Mouse (Mus musculus) heart, embryonic 11.5 days (tissue): ENCODE data around the gene Wdr61. TPM values are rescaled to one million over a fixed set of nuclear protein-coding genes. Genes with fewer than 3 reads are reported as not detected.

Source experiments
- ATAC-seq: fragments of 200-750 bp; cut with Nextera tagmentation; replicated peaks from 2 replicates; pipeline ENCODE4 v1.8.0; 2017; ENCODE audit warnings: moderate library complexity; ENCODE audit not compliant: insufficient number of reproducible peaks, low FRiP score, low TSS enrichment
- H3K27ac ChIP-seq: fragments of 300-500 bp; sonication (generic); 2 replicates; pipeline ENCODE4 v1.5.1; 2014; ENCODE audit warnings: mild to moderate bottlenecking, low read depth, low read length
- H3K27me3 ChIP-seq: fragments of 300-500 bp; sonication (generic); 2 replicates; pipeline ENCODE4 v1.6.1; 2014; ENCODE audit warnings: mild to moderate bottlenecking, low read length, mixed read lengths; ENCODE audit not compliant: control insufficient read depth, insufficient read depth
- H3K36me3 ChIP-seq: fragments of 300-500 bp; sonication (generic); 2 replicates; pipeline ENCODE4 v1.6.1; 2014; ENCODE audit warnings: mild to moderate bottlenecking, low read length, moderate library complexity, mixed read lengths; ENCODE audit not compliant: control insufficient read depth, insufficient read depth
- H3K4me1 ChIP-seq: fragments of 300-500 bp; sonication (generic); 2 replicates; pipeline ENCODE4 v1.6.1; 2014; ENCODE audit warnings: low read length; ENCODE audit not compliant: control insufficient read depth, insufficient read depth
- H3K4me2 ChIP-seq: fragments of 300-500 bp; sonication (generic); 2 replicates; pipeline ENCODE4 v1.6.1; 2014; ENCODE audit warnings: mild to moderate bottlenecking, moderate library complexity
- H3K4me3 ChIP-seq: fragments of 300-500 bp; sonication (generic); 2 replicates; pipeline ENCODE4 v1.5.1; 2014; ENCODE audit warnings: low read depth, low read length
- H3K9ac ChIP-seq: fragments of 300-500 bp; sonication (generic); 2 replicates; pipeline ENCODE4 v1.6.1; 2014; ENCODE audit warnings: mild to moderate bottlenecking, low read depth, low read length, moderate library complexity
- H3K9me3 ChIP-seq: fragments of 300-500 bp; sonication (generic); replicated peaks from 2 replicates; pipeline ENCODE4 v1.6.1; 2016; ENCODE audit warnings: low read length; ENCODE audit not compliant: control insufficient read depth
- WGBS: fragments of 180-500 bp; shearing (Covaris S2); extraction: QIAGEN DNeasy Blood & Tissue Kit; methylation state at CpG from one replicate; pipeline ENCODE4 v1.1.7; 2014; ENCODE audit not compliant: insufficient replicate concordance; 5-methylcytosine and 5-hydroxymethylcytosine counted together
- polyA plus RNA-seq: library from polyadenylated mRNA; unstranded; fragments of >200 nt; fragmentation: Nextera tagmentation; extraction: Ambion mirVana; gene quantifications from 2 replicates; pipeline ENCODE4 v1.2.1, GENCODE M21; 2014

Gene Wdr61
- polyA plus RNA-seq, 1 experiment from 2014 or later = 124 TPM

DNA sequence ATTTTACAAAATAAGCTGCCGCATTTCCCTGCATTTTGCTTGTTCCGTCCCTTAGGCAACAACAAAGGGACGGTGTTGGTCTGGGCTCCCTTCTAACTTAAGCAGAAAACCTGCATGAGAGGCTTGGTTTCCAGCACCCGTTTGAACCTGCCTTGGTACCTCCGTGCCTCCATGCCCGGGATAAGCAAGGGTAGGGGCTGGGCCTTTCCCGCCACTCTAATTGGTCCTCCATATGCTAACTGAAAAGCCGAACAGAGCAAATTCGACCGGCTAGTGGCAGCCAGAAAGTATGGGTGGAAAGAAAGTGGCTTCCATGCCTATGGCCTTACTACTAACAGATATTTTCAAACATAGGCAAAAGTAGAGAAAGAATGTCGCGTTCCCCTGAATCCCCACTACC, 29.8 kb upstream of the Wdr61 start:
- no peak overlapping the region; the same call in 1 of the 2 replicates for H3K4me3 ChIP-seq
- H3K27me3 ChIP-seq = peaks cover 62% of the 10 kb centered on the region
- ATAC-seq = no peak
- H3K4me1 ChIP-seq = peaks cover 25% of the 10 kb centered on the region
- 19% methylated on average over 12 of the region's 12 CpGs for WGBS
- no peaks in the 10 kb centered on the region for H3K36me3 ChIP-seq
- peak overlapping the region; percentile 83 for H3K4me2 ChIP-seq
- H3K27ac ChIP-seq = no peak overlapping the region
- no peak overlapping the region for H3K9ac ChIP-seq
- H3K9me3 ChIP-seq = no peaks in the 10 kb centered on the region

DNA sequence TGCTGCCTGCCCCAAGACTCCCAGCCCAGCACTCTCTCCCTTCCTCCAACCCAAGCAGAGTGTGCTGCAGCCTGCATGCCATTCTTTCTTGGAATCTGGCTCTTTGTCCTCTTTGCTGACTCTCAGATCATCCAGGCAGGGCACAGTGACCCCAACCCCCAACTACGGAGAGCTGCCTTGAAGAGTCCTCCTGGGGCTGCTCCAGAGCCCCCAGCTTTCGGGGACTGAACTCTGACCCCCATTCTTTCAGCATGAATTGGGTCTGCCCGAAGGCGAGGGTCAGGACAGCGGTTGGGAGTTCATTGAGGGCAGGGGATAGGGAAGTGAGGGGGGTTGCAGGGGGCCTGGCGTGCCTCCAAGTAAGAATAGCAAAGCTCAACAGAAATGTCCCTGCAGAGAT, 25.3 kb upstream of the Wdr61 start:
- Histone ChIP-seq H3K36me3 (no peaks in the 10 kb centered on the region), H3K9ac (no peak overlapping the region), H3K4me2 (no peak overlapping the region), H3K9me3 (no peaks in the 10 kb centered on the region), H3K4me1 (peaks cover 11% of the 10 kb centered on the region), H3K4me3 (no peak overlapping the region), H3K27ac (no peak overlapping the region), H3K27me3 (peaks cover 30% of the 10 kb centered on the region)
- WGBS = 45% methylated on average over 6 of the region's 6 CpGs
- no peak for ATAC-seq

DNA sequence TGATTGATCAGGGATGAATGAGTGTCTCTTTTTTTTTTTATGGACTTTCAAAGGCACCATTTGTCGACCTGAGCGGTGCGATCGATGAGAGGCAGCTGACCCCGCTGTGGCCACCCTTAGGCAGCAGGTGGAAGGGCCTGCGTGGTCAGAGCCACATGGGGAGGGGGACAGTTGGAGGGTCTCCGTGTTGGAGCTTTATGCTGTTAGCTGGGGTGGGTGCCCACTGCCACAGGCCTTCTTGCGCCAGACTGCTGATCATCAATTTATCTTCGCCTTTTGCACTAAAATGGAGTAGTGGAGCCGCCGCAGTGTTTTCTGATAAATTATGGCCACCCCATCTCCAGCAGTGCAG, 18.6 kb upstream of the Wdr61 start:
- H3K9ac ChIP-seq = no peak overlapping the region

DNA sequence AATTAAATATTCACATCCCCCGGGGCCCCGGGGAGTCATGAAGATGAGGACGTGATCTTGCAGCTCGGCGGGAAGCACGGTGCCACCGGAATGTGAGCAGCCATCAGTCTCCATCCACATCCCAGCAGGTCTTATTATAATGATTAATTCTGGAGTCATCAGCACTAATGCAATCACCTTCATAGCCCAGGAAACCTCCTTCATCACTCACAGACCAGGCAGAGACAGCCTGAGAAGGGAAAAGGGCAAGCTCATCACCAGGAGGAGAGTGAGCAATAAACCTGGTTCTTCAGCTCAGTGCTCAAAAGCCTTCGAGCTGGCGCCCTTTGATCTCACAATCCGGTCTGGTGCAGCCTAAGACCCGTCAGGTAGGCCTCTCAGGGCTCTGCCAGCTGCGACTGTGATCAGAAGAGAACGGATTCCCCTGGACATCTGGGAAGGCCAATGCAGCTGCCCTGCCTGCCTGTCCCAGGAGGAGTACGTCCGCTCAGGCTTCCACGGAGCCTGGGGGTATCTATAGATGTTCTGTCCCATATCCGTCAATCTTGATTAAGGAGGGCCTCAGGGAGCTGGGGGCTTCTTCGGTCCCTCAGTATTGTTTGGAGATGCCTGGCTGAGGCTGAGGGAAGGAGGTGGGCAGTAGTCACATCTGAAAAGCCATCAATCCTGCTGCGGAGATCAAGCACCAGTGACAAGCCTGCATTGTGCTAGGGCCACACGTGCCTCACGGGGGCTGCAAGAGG, 18.1 kb upstream of the Wdr61 start:
- no peaks in the 10 kb centered on the region for H3K4me1 ChIP-seq
- ATAC-seq = no peak; the same call in 1 of the 2 replicates
- WGBS = 41% methylated on average over 21 of the region's 21 CpGs

More for the DNA sequence above, 18.6 kb upstream of the Wdr61 start:
- H3K4me3 ChIP-seq = no peak overlapping the region
- H3K27me3 ChIP-seq = peaks cover 2% of the 10 kb centered on the region; the same call in 1 of the 2 replicates
- H3K9me3 ChIP-seq = no peaks in the 10 kb centered on the region
- no peak for ATAC-seq
- H3K27ac ChIP-seq = no peak overlapping the region
- H3K36me3 ChIP-seq = no peaks in the 10 kb centered on the region
- no peaks in the 10 kb centered on the region for H3K4me1 ChIP-seq
- H3K4me2 ChIP-seq = no peak overlapping the region
- WGBS = 64% methylated on average over 11 of the region's 11 CpGs

DNA sequence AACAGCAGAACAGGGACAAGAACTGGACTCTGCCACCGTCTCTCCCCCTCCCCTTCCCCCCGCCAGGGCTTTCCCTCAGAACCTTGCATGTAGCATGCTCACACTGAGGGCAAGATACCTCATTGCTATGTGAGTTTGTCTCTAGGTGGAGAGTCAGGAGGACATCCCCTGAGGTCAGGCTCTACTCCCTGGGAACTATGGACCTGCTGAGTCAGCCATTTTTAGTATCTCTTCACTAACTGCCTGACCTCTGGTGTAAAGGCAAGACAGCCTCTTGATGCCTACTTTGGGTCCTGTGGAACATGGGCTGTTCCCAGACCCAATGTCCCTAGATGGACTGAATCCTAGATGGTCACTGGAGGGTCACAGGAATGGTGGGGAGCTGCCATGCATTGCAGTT, 17.4 kb upstream of the Wdr61 start:
- Histone ChIP-seq H3K9ac (no peak overlapping the region), H3K36me3 (no peaks in the 10 kb centered on the region), H3K9me3 (no peaks in the 10 kb centered on the region), H3K4me1 (no peaks in the 10 kb centered on the region), H3K4me2 (no peak overlapping the region), H3K27ac (no peak overlapping the region), H3K4me3 (no peak overlapping the region), H3K27me3 (peaks cover 2% of the 10 kb centered on the region; the same call in 1 of the 2 replicates)
- no peak for ATAC-seq
- 84% methylated on average over 2 of the region's 2 CpGs for WGBS

More for the DNA sequence above, 18.1 kb upstream of the Wdr61 start:
- Histone ChIP-seq H3K36me3 (no peaks in the 10 kb centered on the region), H3K4me2 (no peak overlapping the region), H3K4me3 (no peak overlapping the region), H3K27me3 (peaks cover 2% of the 10 kb centered on the region; the same call in 1 of the 2 replicates), H3K9ac (no peak overlapping the region), H3K27ac (no peak overlapping the region), H3K9me3 (no peaks in the 10 kb centered on the region)

DNA sequence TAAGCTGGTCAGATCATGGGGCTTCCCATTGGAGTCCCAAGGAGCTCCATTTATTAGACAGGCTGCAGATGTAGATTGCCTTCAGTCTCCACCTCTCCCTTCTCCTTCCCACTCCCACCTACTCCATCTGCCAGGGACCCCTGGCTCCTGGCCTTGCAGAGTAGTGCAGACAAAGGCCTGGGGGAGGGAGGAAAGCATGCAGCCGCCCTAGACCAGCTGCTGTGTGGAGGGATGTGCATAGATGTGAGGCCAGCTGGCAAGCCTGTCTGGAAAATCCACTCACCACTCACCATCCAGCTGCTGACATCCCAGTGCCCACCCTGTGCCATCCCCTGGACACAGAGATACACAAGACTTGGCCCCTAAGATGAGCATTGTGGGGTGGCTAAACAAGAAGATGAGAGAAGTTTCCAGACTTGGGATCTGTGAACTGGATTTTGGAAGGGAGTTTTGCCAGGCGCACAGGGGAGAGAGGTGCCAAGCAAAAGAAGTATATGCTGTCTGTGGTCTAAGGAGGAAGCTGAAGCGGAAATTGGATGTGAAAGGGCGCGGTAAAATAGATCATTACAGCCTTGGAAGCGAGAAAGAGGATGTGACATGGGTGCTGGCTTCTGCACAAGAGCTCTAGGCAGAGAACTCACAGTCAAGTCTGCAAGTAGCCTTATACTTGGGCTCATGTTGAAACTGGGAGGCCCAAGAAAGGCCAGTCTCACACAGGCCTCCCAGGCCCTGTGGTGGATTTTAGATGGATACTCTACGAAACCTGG, 16.1 kb upstream of the Wdr61 start:
- Histone ChIP-seq H3K4me2 (no peak overlapping the region), H3K4me3 (no peak overlapping the region), H3K9ac (no peak overlapping the region), H3K4me1 (no peaks in the 10 kb centered on the region), H3K27me3 (peaks cover 2% of the 10 kb centered on the region; the same call in 1 of the 2 replicates), H3K36me3 (no peaks in the 10 kb centered on the region), H3K27ac (no peak overlapping the region), H3K9me3 (no peaks in the 10 kb centered on the region)
- ATAC-seq = no peak
- 81% methylated on average over 7 of the region's 7 CpGs for WGBS

DNA sequence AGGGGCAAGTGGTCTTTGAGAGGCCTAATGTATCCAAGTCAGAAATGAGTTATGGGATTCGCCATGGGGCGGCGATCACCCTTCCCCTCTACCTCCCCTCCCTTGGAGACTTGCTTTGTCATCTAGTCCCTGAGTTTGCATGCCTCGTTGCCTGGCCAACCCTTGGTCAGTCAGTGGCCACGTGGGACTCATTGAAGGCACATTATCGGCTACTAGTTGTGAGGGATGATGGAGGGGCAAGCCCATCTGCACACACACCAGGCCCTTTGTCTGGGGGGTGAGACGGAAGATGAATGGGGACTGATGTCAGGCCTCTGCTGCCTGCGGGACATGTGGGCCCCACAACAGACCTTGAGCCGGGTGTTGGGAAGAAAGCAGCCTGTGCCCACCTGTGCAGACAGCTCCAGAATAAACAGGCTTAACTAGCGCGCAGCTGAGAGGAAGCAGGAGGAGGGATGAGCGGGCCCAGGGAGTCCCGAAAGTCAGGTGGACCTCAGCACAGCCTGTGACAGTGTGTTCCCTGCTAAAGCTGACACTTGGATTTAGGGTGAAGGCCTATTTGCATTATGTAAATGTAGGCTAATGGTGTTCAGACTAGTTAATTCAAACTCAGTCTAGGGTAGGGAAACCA, 11.5 kb upstream of the Wdr61 start:
- Histone ChIP-seq H3K4me1 (no peaks in the 10 kb centered on the region), H3K9ac (no peak overlapping the region), H3K9me3 (no peaks in the 10 kb centered on the region), H3K4me3 (no peak overlapping the region), H3K36me3 (no peaks in the 10 kb centered on the region), H3K4me2 (no peak overlapping the region), H3K27me3 (no peaks in the 10 kb centered on the region), H3K27ac (no peak overlapping the region)
- no peak for ATAC-seq
- WGBS = 68% methylated on average over 13 of the region's 13 CpGs

DNA sequence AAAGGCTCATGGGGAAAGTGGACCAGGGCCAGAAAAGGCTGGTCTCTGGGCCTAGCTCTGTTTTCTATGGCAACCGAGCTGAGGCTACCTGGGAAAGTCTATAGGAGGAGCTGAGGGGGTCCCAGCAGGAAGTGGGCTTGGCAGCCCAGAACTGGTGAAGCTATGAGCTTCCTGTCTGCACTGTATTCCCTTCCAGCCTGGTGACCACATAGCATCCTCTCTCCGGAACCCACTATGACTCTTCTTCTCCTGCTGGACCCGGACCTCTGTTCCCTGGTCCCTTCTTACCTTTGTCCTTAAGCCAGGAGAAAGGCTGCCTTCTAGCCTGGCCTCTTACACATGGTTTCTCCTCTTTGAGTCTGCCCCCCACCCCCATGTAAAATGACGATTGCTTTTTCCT, 9.6 kb upstream of the Wdr61 start:
- H3K27me3 ChIP-seq = no peaks in the 10 kb centered on the region; the same call in 1 of the 2 replicates
- H3K4me1 ChIP-seq = no peaks in the 10 kb centered on the region
- no peak overlapping the region for H3K4me3 ChIP-seq
- ATAC-seq = no peak
- H3K36me3 ChIP-seq = no peaks in the 10 kb centered on the region
- no peak overlapping the region for H3K27ac ChIP-seq
- 60% methylated on average over 4 of the region's 4 CpGs for WGBS
- H3K9ac ChIP-seq = no peak overlapping the region
- no peak overlapping the region for H3K4me2 ChIP-seq
- H3K9me3 ChIP-seq = no peaks in the 10 kb centered on the region
